Comparison of ENCODE assay signal across 25 mouse cellular contexts in genomic region chr14:27226288-27226687, GRCm38 (mm10).
"Had no signal": no experiment of that assay in that cellular context is flagged by ENCODE, and none has a peak within 500 bp of the region (broad histone marks: within the 10 kb centered on the region; RNA-seq: fewer than 3 reads in every experiment).

No protein-coding gene starts in this region.

- H3K9me3 ChIP-seq: forebrain, embryonic 15.5 days; heart, embryonic 10.5 days; heart, embryonic 12.5 days; intestine, embryonic 15.5 days; limb, embryonic 13.5 days; limb, embryonic 15.5 days had no signal

- H3K36me3 ChIP-seq: forebrain, embryonic 15.5 days; heart, embryonic 10.5 days; heart, embryonic 12.5 days; intestine, embryonic 15.5 days; limb, embryonic 13.5 days; limb, embryonic 15.5 days had no signal

- ATAC-seq: forebrain, embryonic 15.5 days; forebrain, postnatal 0 days; hindbrain, embryonic 16.5 days; inflammation-experienced regulatory T-cells, adult 6 months; intestine, embryonic 15.5 days; intestine, postnatal 0 days had no signal

- H3K27me3 ChIP-seq: forebrain, embryonic 15.5 days; heart, embryonic 12.5 days; intestine, embryonic 15.5 days; limb, embryonic 13.5 days; limb, embryonic 15.5 days had no signal

- H3K9ac ChIP-seq: forebrain, embryonic 15.5 days; forebrain, postnatal 0 days; heart, embryonic 12.5 days; hindbrain, embryonic 14.5 days; intestine, embryonic 15.5 days; limb, embryonic 13.5 days; limb, embryonic 15.5 days; liver, embryonic 14.5 days had no signal

- DNase-seq: forebrain, postnatal 0 days; gastrocnemius, postnatal 14 days; gastrocnemius, postnatal 36 days; heart, adult 18-20 months; heart, postnatal 14 days; heart, postnatal 36 days; kidney, adult 8-10 months; kidney, postnatal 4 days; left cerebral cortex, postnatal 4 days; lung, adult 18-20 months had no signal

- H3K4me2 ChIP-seq: forebrain, embryonic 15.5 days; heart, embryonic 12.5 days; hindbrain, embryonic 14.5 days; intestine, embryonic 15.5 days; limb, embryonic 13.5 days; limb, embryonic 15.5 days; liver, embryonic 11.5 days had no signal

- H3K27ac ChIP-seq: forebrain, embryonic 15.5 days; heart, embryonic 10.5 days; hindbrain, embryonic 14.5 days; intestine, embryonic 15.5 days; kidney, postnatal 0 days; layer of hippocampus, adult 2 months; left cerebral cortex, adult 2 months; limb, embryonic 13.5 days; limb, embryonic 15.5 days; liver, embryonic 14.5 days had no signal

- H3K4me3 ChIP-seq: forebrain, embryonic 15.5 days; heart, embryonic 10.5 days; heart, embryonic 12.5 days; intestine, embryonic 15.5 days; layer of hippocampus, adult 2 months; left cerebral cortex, adult 2 months; limb, embryonic 13.5 days; limb, embryonic 15.5 days had no signal
